Mouse (Mus musculus) Patski (cell line): Measurements from ENCODE around the gene Zcchc14. TPM values are rescaled to one million over a fixed set of nuclear protein-coding genes. Genes with fewer than 3 reads are reported as not detected.
A peak's percentile ranks its signal among the peaks of the same experiment; 100 is the strongest.

Experiments
- ATAC-seq: fragments of 100-300 bp; one replicate; pipeline ENCODE4 v1.8.0; 2021
- CTCF ChIA-PET: fragments of 350-600 bp; sonication (Branson Sonifier 250); formaldehyde crosslinking; loops from one replicate; lab custom pipeline; 2022; ENCODE audit warnings: inconsistent platforms; lab: Charles Lee
- POLR2A ChIA-PET: fragments of 350-600 bp; sonication (Branson Sonifier 250); formaldehyde crosslinking; loops from one replicate; lab custom pipeline; 2022; ENCODE audit warnings: antibody characterized with exemption, inconsistent platforms; lab: Charles Lee
- DNase-seq: peaks from one replicate; pipeline ENCODE4 v3.0.0-alpha.2; 2011; ENCODE audit warnings: low read depth, low spot score
- H3K27me3 ChIP-seq: fragments of 371-371 bp; one replicate; pipeline ENCODE4 v1.5.1; 2021
- CTCF ChIP-seq: fragments of 100-300 bp; IDR thresholded peaks from one replicate; pipeline ENCODE4 v1.5.1; 2021
- in situ Hi-C: fragments of 300-500 bp; cut with MboI; formaldehyde crosslinking; loops from 3 replicates; pipeline ENCODE4 v1.11.1; 2018; ENCODE audit warnings: low pct_unique_long_range_greater_than_20kb, mixed read lengths
- polyA plus RNA-seq: library from polyadenylated mRNA; unstranded; gene quantifications from one replicate; pipeline ENCODE4 v1.2.3, GENCODE M21; 2021

Zcchc14 gene
- polyA plus RNA-seq, 1 experiment from 2014 or later: 36.4 TPM

DNA sequence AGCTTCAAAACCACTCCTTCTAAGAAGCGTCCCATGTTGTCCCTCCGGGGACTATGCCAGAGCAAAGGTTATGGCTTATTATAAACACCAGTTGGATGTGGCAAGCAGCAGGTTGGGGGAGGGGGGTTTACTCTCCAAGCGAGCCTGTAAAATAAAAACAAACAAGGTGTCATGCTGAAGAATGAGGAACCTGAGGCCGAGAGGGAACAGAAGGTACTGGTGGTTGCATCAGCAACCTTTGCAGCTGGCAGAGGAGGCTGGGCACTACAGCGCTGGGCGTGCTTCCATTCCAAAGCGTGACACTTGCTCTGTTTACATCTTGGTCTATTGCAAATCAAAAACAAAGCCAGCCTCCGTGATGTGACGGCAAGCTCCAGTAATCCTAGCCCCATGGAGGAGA lies 72.2 kb downstream of the Zcchc14 start:
- ATAC-seq: no peak
- no peaks in the 10 kb centered on the region for H3K27me3 ChIP-seq
- TF ChIP-seq CTCF: no peak
- ChIA-PET POLR2A (interaction anchor here (3.5 kb wide), 1 partner anchor 10 kb away, joined by 25 read pairs; the partner anchor contains the start of gene Map1lc3b), CTCF (interaction anchor here (0.9 to 3.8 kb wide), 3 partner anchors 11 to 32 kb away, joined by 3 to 27 read pairs (median 3); no protein-coding TSS in a partner anchor)
- in situ Hi-C loops: no loop called here
- no peak for DNase-seq

DNA sequence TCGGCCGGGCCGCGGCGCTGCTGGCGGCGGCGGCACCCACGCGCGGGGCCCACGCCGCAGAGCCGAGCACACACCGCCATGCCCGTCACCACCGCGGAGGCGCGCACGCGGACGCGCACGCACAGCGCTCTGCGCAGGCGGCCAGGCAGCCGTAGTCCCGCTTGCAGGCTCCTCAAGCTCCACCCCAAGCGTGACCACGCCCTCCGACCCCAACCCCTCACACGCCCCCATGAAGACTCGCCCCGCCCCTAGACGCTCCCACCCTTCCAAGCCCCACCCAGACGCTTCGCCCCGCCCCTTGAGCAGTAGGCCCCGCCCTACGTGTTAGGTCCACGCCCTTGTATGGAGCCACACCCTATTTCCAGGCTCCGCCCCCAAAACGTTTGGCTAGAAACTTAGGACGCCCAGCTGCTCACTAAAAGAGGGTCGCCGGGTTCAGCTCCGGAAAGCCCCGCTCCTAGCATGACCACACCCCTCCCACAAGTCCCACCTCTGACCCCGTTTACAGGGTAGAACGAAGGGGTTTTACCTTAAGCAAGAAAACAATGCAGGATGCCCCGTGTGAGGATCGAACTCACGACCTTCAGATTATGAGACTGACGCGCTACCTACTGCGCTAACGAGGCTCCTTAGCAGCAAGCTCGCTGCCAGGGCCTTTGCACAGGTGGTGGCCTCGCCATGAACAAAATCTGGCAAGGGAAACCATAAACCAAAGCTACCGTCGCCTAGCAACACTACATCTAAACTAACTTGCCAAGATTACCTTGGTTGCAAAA lies 73.8 kb downstream of the Zcchc14 start, which contains the start of gene Fbxo31:
Fbxo31 (minus strand) TSS at position 131 of the 776 bp plus-strand sequence.
- DNase-seq: no peak
- in situ Hi-C loops: no loop called here
- CTCF ChIA-PET: interaction anchor here (1.1 to 3.8 kb wide), 4 partner anchors 10 to 466 kb away, joined by 3 to 27 read pairs (median 3); no protein-coding TSS in a partner anchor
- POLR2A ChIA-PET: interaction anchor here (3.5 kb wide), 1 partner anchor 12 kb away, joined by 25 read pairs; the partner anchor contains the start of gene Map1lc3b
- ATAC-seq: peak; percentile 75
- H3K27me3 ChIP-seq: no peaks in the 10 kb centered on the region
- no peak for TF ChIP-seq CTCF

DNA sequence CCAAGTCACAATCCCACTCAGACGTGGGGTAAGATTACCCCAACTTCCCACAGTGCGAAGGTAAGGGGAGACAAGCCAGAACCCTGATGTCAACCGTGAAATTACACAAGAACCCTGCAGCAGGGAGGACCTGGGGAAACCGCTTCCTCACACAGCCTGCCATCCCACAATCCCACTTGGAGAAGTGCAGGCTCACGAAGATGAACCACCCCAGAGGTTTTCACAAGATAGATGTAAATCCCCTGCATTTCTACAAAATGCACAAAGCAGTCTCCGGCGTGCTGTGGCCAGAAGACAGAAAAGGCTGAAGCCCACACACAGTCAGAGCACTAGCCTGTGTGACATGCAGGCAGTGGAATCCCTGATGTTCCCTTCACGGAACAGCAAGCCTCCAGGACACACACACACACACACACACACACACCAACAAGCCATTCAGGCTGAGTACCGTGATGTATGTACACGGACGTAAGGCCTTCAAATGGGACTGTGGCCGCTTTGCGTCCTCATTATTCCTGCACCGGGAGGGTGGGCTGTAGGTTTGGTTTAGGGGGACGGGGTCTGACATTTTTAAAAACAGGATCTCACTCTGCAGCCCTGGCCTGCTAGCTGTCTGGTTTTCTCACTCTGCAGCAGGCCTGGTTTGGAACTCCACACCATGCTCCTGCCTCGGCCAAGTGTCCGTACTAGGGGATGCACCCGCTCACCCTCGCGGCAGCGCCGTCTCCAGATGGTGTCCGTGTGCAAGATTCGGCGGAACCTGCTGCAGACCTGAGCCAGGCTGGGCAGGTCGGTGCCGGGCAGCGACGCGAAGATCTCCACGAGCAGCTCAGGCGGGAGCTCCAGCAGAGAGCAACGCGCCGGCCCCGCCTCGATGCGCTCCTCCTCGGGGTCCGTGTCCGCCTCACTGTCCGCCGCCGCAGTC lies 74.7 kb downstream of the Zcchc14 start:
- DNase-seq: no peak
- H3K27me3 ChIP-seq: no peaks in the 10 kb centered on the region
- no peak for TF ChIP-seq CTCF
- CTCF ChIA-PET: interaction anchor here (1.1 to 3.8 kb wide), 2 partner anchors 29 to 465 kb away, joined by 3 to 27 read pairs; no protein-coding TSS in a partner anchor
- ATAC-seq: peak; percentile 40
- in situ Hi-C loops: no loop called here
- POLR2A ChIA-PET: interaction anchor here (0.7 to 3.5 kb wide), 2 partner anchors 13 to 147 kb away, joined by 3 to 25 read pairs; partner anchors contain the start of gene Map1lc3b

DNA sequence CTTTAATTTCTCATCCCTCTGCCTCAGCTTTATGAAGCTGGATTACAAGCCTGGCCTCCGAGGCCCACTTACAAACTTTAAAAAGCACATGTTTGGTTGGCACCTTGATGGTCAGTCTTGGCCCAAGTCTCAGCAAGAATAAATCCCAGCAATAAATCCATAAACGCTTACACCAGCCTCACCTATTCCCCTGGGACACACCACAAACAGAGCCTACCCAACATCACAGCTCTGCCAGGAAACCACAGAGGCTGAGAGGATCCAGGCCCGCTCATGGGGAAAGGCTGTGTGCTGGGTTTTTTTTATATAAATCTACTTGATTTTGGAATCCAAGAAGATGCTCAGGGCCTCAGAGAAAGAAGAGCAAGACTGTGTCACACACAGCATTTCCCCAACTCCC lies 77.0 kb downstream of the Zcchc14 start:
- TF ChIP-seq CTCF: no peak
- H3K27me3 ChIP-seq: no peaks in the 10 kb centered on the region
- ATAC-seq: no peak
- in situ Hi-C loops: no loop called here
- DNase-seq: no peak
- POLR2A ChIA-PET: no interaction called here
- CTCF ChIA-PET: no interaction called here

DNA sequence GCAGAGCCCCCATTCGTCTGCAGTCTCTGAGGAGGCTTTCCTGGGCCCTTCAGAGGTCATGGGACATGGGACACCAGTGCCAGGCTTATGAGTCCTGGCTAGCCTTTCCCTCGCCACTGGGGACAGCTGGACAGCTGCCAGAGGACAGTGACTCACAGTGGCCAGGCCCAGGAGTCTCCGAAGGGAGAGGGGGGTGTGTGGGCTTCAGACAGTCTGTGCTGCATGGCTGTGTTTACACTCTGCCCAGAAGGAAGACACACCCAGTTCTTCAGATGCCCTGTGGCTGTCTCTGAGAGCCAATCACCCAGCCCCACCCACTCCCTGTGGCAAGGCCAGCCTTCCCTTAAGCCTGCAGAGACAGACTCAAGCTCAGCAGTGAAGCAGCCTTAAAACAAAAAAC lies 79.4 kb downstream of the Zcchc14 start:
- ATAC-seq (peak; percentile 84), DNase-seq (peak; percentile 75)
- TF ChIP-seq CTCF: no peak
- in situ Hi-C loops: no loop called here
- POLR2A ChIA-PET: interaction anchor here (0.5 to 0.7 kb wide), 2 partner anchors 555 to 1034 kb away, joined by 4 read pairs; no protein-coding TSS in a partner anchor
- CTCF ChIA-PET: interaction anchor here (0.9 kb wide), 1 partner anchor 26 kb away, joined by 4 read pairs; no protein-coding TSS in a partner anchor
- no peaks in the 10 kb centered on the region for H3K27me3 ChIP-seq

DNA sequence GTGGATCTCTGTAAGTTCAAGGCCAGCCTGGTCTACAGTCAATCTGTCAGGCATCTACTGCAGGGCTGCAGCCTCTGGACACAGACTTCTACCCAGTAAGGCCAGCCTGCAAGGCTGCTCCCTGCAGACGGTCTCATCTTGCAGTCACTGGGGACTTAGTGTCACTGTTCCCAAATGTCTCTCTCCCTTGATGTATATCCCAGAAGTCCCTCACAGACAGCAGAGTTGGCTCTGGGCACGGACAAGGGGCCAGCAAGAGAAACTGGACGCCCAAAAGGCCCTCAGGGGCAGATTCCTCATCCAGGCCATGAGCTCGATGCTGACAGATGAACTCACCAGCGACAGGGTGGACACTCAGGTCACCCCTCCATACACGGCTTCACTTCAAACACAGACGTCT lies 80.6 kb downstream of the Zcchc14 start:
- no peak for ATAC-seq
- ChIA-PET CTCF (no interaction called here), POLR2A (no interaction called here)
- no peak for TF ChIP-seq CTCF
- DNase-seq: no peak
- in situ Hi-C loops: no loop called here
- no peaks in the 10 kb centered on the region for H3K27me3 ChIP-seq

DNA sequence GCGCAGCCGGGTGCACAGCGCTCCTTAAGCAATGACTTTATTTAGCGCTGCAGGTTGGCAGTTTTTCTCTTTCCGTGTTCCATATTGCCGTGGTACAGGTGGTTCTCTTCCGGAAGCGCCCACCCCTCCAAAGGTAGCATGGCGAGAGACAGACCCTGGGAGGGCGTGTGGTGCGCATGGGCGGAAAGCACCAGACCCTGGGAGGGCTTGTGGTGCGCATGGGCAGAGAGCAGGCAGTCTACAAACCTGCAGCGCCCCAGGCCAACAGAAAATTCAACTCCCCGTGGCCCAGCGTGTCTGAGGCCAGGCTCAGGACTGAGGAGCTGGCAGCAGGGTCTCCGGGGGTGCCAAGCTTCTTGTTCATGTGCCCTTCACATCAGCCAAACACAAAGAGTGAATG lies 81.9 kb downstream of the Zcchc14 start:
- DNase-seq: no peak
- TF ChIP-seq CTCF: no peak
- in situ Hi-C loops: no loop called here
- ChIA-PET POLR2A (no interaction called here), CTCF (interaction anchor here (0.7 kb wide), 1 partner anchor 11 kb away, joined by 3 read pairs; no protein-coding TSS in a partner anchor)
- no peak for ATAC-seq
- H3K27me3 ChIP-seq: no peaks in the 10 kb centered on the region

DNA sequence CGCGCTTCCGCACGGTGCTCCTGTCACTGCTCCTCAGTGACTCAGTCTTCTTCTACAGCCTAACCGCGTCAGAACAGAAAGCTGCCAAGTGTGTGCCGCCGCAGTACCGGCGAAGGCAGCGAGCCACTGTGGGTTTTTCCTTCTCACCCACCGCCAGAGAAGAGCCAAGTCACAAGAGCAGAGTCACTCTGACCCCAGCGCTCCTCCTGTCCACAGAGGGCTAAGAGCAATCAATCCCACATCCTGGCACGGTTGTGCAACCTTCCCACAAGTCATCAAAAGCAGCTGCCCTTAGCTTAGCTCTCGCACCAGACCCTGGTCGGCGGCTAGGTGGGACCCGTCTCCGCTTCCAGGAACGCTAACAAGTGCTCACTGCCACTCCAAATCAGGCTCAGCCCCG lies 82.4 kb downstream of the Zcchc14 start:
- H3K27me3 ChIP-seq: no peaks in the 10 kb centered on the region
- ChIA-PET CTCF (no interaction called here), POLR2A (no interaction called here)
- ATAC-seq (no peak), DNase-seq (no peak)
- in situ Hi-C loops: no loop called here
- no peak for TF ChIP-seq CTCF

DNA sequence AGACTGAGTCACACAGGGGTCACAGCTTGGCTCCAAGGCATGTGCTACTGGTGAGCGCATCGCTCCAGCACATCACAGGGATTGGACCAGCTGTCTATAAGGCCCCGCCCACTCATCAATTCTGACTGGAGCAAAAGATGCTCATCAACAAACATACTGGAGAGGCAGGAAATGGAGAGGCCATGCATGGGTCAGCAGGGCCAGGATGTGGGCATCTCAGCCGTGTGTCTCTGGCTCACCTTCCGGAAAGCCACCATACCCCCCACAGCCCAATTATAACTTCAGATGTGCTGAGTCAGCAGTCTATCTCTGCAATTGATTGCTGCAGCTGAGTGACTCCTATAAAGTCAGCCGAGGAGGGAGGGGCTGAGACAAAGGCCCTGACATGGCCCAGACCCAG lies 84.4 kb downstream of the Zcchc14 start:
- in situ Hi-C loops: no loop called here
- ChIA-PET CTCF (interaction anchor here (1.1 kb wide), 1 partner anchor 11 kb away, joined by 3 read pairs; no protein-coding TSS in a partner anchor), POLR2A (no interaction called here)
- no peak for TF ChIP-seq CTCF
- ATAC-seq (peak; percentile 55), DNase-seq (no peak)
- no peaks in the 10 kb centered on the region for H3K27me3 ChIP-seq

DNA sequence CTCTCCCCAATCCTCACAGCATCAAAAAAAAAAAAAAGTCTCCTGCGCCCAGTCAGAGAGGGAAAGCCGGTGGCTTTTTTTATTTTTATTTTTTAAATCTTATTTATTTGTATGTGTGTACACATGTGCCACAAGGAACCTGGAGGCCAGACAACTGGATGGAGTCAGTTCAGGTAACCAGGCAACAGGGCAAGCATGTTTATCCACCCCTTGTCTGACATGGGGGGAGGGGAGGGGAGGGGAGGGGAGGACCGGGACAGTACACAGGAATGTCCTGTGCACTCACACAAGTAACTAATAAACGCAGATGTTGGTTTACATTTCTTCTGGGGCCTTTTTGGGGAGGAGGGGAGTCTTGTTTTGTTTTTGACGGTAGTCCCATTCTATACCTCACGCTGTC lies 89.0 kb downstream of the Zcchc14 start:
- no peaks in the 10 kb centered on the region for H3K27me3 ChIP-seq
- CTCF ChIA-PET: no interaction called here
- DNase-seq (no peak), ATAC-seq (no peak)
- POLR2A ChIA-PET: interaction anchor here (0.7 kb wide), 1 partner anchor 89 kb away, joined by 4 read pairs; no protein-coding TSS in a partner anchor
- in situ Hi-C loops: no loop called here
- no peak for TF ChIP-seq CTCF
